Mouse (Mus musculus): ENCODE measurements around the gene Cux2.

Cux2 gene

DNA sequence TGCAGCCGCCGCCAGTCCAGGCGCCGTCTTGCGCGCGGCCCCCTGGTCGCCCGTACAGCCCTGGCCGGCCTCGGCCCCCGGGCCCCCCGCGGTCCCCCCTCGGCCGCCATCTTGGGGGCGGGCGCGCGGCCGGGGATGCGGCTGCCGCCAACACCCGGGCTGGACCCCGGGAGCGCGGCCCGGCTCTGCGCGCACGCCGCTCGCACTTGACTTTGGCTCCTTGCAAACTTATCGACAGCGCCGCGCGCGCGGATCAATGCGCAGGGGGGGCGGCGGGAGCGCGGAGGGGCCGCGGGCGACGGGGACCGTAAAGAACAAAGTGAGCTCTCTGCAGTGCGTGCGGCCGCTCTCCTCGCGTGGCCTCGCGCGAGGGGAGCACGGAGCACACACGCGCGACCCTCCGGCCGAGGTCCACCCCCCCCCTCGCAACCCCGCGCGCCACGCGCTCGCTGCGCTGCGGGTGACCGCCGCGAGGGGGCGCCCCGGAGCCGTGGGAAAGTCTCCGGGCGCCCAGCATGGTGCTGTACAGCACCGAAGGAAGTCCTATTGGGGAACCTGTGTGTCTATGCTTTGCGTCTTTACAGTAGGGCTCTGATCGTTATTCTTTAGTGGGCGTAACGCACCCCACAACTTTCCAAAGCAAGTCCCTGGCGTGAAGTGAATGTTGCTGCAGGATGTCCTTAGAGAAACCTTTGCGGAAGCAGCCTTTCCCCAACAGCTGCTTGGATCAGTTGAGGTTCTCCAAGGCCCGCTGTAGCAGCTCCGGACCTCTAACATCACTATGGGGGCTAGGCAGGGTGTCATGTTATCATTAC is at the start of gene Cux2:
Gene Cux2, minus strand, starts transcription at position 86 of the 815 bp plus-strand sequence.
- DNase-seq, result peak; percentile 81 to 88

DNA sequence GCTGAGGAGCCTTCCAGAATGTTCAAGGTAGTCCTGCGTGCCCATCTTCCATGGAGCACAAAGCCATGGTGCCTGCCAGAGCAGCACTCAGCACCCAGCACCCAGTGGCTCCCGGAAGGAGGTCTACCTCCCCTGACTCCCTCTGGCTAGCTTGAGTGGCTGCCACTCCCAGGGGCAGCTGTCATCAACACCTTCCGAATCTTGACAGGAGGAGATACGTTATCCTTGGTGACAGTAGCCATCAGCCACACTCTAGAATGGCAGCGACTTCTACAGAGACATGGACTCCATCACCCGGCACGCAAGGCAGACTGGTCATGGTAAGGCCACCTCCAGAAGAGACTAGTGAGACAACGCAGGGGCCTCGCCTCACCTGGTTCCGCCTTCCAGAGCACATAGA is 44.5 kb upstream of the Cux2 start:
- DNase-seq, result no peak

DNA sequence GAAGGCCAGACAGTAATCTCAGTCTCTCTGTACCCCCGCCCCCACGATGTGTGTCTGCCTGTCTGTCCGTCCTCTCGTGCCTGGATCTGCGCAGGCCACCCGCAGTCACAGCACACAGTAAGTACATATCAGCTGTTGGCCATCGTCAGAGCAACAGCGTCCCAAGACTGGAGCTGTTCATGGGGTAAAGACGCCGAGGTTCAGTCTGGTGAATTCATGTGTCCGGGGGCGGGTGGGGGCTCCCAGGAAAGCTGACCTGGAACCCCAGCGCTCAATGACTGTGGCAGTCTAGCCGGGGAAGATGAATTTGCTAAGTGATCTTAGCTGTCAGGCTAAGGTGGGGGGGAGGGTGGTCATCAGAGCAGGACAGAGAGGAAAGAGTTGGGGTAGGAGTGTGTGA is 43.8 kb upstream of the Cux2 start:
- DNase-seq, result no peak

DNA sequence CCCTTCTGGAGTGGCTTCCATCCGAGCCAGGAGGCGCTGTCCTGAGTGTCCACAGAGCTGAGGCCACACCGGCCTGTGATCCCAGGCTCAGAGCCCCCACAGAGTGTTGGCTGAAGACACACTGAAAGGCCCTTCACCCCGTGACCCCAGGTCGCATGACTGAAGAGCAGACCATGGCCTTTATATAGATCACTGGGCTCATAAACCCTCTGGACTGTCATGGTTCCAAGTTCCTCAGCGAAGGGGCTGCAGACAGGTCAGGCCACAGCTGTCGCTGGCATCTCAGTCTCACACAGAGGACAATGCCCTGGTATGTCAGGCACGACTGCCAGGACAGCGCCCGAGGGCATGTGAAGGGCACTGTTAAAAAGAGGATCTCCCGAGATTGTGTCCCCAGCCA is 42.9 kb upstream of the Cux2 start:
- no peak for DNase-seq

DNA sequence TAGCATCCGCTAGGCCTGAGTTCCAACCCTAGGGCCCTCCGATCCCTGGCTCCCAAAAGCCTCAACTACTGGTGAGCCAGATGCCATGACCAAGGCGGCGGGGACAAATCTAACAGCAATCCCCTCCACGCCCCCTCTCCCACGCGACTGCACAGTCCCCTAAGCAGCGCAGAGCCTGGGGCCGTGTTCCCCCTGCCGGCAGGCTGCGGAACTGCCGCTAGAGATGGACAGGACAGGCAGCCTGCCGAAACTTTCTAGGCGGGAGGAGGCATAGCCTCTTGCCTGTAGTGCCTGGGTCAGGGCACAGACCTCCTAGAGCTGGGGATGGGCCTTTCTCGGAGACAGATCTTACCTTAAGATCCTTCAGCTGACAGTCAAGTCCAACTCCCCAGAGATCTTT is 41.2 kb upstream of the Cux2 start:
- DNase-seq, result peak; percentile 68 to 76

DNA sequence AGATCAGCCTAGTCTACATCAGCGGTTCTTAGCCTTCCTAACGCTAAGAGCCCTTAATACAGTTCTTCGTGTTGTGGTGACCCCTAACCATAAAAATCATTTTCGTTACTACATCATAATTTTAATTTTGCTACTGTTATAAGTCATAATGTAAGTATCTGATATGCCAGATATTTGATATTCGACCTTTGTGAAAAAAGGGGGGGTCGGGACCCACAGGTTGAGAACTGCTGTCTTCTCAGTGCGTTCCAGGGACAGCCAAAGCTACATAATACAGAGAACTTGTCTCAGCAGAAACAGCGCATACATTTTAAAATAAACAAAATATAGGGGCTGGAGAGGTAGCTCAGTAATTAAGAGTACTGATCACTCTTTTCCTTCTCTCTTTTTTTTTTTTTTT is 39.8 kb upstream of the Cux2 start:
- DNase-seq, result no peak

DNA sequence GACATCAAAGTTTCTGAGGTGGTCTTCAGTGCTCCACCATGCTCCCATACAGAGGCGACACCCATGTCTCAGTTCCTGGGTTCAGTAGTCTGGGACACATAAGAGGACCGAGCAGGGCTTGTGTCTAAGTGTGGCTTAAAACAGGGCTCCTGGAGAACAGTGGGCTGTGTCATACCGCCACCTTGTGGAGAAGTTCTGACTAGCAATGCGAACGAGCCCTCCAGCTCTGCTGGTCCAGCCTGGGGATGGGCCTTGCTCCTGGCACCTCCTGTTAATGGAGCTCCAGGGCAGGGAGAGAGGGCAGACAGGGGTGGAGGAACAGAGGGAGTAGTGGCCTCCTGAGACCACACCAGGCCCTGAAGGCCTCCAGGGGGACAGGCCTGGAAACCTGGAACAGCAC is 39.0 kb upstream of the Cux2 start:
- DNase-seq, result peak; percentile 95

DNA sequence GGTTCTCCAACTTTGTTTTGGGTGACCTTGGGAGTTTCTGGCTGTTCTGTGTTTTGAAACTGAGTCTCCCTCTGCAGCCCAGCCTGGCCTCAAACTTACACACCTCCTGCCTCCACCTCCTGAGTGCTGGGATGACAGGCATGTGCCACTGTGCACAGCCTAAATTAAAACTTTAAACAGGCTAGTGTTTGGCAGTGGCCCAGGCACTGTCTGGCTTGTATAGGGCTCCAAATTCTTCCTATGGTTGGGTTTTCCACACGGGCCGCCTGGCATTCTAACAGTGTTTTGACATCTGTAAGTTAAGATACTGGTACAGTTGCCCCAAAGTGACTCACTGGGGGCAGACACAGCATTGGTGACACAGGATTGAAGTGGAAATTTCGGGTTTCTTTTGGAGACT is 36.2 kb upstream of the Cux2 start:
- DNase-seq, result no peak

DNA sequence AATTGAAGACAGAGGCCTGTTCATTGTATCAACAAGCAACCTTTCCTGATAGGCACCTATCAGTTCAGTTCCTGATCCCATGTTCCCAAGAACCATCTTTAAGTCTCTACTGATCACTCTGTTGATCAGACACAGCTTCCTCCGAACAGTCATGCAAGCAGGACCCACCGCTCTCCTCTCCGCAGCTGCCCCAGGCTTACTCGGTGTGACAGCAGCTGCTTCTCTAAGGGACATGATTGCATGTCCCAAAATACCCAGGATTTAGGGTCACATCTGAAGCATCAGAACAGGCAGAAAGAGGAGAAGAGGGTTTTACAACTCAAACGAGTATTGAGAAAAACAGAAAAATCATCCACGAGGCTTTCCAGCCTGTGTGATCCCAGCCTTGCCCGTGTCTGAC is 35.4 kb upstream of the Cux2 start:
- DNase-seq, result no peak

DNA sequence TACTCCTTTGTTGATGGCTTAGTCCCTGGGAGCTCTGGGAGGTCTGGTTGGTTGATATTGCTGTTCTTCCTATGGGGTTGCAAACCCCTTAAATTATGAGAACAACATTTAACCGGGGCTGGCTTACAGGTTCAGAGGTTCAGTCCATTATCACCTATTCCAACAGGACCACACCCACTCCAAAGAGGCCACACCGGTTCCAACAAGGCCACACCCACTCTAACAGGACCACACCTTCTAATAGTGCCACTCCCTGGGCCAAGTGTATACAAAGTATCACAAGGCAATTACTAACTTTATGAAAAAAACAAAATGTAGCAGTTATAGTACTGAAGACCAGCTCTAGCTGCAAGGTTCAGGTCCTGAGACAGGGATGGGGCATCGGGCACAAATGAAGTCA is 34.6 kb upstream of the Cux2 start:
- no peak for DNase-seq

DNA sequence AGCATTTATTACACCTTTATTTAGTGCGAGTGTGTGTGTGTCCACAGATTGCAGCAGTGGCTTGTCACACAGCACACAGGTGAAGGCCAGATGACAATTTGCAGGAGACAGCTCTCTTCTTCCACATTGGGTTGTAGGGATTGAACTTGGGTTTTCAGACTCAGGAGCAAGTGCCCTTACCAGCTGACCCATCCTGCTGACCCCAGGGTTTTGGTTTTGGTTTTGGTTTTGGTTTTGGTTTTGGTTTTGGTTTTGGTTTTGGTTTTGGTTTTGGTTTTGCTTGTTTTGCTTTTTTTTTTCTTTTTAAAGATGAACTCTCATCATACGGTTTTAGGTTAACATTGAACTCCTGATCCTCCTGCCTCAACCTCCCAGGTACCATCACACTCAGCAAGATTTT is 33.4 kb upstream of the Cux2 start:
- DNase-seq, result no peak

DNA sequence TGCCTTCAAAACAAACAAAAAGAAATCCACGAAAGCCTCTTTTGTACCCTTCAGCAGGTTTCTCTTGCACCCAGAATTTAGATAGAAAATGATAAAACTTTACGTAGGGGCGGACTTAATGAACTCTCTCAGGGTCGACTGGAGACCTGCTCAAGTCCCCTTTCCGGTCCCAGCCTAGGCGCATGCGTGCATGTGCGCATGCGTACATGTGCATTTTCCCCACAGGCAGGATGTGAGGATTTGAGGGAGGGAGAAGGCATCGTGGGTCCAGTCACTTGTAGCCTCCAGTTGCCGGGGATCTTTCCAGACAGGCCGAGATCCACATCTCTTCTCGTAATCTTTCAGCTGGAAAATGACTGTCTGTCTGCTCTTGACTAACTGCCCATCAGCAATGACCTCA is 31.6 kb upstream of the Cux2 start:
- DNase-seq, result no peak

DNA sequence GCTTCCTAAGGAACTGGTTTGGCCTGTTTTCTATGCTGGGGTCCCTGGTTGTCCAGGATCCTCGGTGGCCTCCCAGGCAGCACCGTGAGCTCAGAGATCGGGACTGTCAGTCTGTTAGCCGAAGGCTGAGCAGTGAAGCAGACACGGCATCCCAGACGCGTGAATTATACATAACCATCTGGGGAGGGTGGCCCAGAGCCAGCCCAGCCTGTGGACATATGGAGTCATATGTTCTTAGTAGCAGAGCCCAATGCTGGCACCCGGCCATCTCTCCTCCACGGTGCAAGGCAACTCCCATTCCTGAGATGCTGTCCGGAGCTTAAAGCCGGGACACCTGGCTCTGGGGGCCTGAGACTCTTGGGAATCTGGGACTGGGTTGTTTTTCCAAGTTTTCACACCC is 31.0 kb upstream of the Cux2 start:
- peak; percentile 90 to 94 for DNase-seq

DNA sequence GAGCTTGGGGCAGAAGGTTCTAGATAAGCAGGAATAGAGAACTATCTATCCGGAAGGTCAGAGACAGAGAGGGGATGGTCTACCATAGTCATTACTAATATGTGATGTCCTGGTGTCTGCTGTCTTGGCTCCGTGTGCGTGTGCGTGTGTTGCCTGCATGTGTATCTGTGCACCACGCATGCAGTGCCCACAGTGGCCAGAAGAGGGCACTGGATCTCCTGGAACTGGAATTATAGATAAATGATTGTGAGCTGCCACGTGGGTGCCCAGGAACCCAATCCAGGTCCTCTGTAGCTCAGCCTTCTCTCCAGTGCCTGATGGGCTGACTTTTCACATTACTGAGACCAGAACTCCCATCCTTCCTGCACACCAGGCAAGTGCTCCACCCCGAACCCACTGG is 29.9 kb upstream of the Cux2 start:
- peak in 1 of 2 experiments; percentile 67 for DNase-seq

DNA sequence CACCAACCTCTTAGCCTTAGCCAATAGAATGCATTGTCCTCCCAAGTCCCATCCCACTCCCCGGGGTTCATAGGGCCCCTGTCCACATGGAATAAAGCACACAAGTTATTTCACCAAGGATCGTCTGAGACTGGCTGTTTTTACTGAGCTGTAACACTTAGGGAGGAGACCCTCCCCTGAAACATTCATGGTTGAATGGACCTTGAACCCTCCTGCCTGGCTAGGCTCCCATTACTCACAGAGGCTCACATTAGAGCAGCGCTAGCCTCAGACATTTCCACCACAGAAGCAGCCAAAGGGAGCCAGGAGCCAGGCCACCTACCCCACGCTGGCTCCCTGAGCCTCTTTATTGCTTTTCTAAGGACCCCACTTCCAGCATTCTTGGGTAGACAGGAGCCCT is 27.3 kb upstream of the Cux2 start:
- no peak for DNase-seq

DNA sequence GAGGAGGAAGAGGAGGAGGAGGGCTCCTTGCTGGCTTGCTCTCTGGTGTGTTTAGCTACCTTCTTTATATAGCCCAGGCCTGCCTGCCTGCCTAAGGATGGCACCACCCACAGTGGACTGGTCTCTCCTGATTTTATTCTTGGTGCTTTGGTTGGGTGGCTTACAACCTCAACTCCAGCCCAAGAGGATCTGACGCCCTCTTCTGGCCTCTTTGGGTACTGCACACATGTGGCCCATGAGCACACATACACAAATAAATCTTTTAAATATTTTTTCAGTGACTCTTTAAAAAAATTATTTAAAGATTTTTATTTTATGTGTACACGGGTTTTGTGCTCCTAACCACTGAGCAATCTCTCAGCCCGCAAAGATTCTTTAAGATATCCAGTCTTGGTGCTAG is 25.8 kb upstream of the Cux2 start:
- DNase-seq, result peak in 1 of 2 experiments; percentile 35

DNA sequence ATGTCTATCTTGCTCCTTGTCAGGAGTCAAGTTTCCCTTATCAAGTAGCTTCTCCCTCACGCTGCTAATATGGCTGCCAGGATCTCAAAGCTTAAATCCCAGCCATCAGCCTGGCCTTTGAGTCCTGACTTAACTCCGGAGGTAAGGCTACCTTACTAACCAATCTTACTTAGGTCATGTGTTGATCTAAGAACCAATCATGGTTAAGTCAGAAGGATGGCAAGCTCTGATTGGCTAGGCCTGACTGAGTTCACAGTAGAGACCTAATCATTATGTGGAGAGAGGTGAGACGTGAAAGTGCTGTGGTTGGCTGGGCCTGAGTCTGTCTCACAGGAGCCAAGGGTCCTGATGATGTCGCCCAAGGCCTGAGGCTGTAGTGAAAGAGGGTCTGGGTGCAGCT is 22.1 kb upstream of the Cux2 start:
- DNase-seq, result no peak

DNA sequence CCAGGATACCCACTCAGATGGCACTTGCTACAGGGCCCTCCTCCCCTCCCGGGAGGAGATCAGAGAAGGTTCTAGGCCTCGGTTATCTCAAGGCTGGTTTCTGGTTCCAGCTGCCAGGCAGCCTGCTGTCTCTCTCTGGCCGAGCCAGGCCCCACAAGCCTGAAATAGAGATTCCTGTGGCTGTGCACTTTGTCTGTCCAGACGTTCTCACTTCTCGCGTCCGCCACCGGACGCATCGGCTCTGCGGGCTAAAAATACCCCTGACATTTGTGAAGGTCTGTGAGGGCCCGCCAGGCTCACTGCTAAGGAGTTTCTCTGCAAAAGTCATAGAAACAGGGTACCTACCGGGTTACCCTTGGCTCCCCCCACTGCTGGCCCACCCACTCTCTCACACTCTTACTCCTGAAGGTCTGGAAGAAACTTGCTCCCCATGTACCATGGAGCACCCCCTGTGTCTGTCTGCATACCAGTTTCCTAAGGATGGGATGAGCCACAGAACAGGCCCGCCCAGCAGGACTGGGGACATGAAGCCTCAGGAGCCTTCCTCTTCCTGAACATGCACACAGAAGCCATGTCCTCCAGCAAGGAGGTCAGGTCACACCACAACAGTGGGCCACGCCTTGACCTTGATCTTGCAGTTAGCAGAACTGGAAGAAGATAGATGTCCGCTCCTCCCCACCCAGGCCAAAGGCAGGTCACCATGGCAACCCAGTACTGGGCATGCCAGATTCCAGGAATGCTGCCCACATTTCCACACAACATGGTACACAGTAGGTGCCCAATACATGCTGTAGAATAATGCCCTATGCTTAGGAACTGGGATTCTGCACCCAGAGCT is 21.3 kb upstream of the Cux2 start:
- no peak for DNase-seq

DNA sequence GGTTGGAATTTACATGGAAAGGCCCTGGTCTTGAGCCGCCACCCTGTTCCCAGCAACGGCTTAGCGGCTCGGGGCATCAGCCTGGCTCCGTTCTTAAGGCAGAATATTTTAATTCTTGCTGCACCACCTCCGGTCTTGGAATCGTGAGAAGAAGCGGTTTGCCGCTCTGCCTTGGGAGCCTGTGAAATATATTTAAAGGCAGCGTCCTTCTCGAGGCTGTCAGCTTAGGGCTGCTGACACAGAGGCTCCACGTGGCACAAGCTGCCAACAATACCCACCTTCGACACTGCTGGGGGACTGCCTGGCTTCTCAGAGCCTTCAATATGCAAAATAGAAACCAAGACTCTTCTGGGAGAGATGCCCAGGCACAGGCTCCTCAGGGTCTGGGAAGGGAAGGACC is 18.7 kb upstream of the Cux2 start:
- no peak for DNase-seq

DNA sequence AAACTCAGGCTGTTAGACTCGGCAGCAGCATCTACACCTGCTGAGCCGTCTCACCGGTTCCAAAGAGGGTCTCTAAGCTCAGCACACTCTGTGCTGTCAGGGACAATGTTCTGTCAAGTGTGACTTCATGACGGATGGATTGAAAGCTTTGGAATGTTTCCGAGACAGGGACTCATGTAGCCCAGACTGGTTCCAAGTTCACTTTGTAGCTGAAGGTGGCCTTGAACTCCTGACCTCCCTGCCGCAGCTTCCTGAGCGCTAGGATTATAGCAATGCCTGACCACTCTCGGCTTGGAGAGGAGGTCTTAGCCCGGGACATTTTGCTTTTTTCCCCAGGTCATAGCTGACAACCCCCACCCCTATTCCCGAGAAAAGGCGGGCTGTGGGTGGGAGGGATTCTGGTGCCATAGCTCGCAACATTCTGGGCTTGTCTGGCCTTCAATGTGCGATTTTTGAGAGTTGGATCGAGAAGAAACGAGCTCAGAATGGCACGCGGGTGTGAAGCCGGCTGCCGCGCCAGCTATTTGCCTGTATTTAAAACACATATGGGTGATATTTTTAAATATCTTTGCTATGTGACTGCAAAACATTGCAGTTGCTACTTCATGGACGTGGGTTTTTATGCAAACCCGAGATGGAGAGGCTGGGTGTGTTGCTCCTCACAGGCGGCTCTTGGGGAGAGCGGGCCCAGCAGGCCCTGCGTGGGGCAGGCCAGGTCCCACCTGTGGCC is 13.5 kb upstream of the Cux2 start:
- no peak for DNase-seq

DNA sequence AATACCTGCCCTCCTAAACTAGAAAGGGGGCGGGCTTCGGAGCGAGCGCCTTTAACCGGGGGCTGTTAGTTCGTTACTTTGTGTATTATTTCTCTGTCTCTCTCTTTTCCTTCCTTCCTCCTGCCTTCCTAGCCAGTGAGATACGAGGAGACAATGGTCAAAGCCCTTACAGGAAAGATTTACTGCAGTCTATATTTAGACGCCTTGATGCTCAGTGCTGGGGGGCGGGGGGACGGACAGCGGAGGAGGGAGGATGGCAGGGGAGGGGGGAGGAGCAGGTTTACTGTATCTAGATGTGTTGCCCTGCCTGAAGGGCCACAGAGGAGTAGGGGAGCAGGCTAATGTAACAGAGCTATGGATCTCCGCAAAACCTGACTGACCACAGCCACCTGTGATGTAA is 12.6 kb upstream of the Cux2 start:
- peak in 1 of 2 experiments; percentile 33 for DNase-seq

DNA sequence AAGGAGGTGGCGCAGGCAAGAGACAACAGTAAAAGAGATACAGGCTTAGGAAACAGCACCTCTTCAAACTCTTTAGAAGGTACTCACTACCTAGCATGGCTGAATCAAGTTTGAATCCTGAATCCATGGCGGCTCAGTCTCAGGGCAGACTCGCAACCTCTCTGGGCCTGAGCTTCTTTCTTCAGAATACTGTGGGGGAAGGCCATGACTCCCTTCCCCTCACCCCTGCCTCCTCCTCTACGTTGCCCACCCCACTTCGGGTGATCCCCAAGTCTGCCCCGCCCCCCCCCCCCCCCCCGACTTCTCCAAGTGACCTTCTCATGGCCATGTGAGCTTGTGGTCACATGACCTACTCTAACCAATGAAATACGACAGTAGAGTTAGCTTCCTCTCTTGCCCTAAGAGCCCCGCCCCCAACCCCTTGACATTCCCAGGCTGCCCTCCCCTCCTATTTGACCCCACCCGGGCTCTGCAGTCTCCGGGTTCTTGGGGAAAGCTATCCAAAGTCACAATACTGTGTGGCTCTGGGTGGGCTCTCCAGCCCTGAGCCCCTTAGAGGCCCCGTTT is 10.9 kb upstream of the Cux2 start:
- DNase-seq, result no peak

Data from cerebellum, postnatal 14 days (tissue).